Mouse (Mus musculus) kidney, embryonic 15.5 days (tissue): ENCODE results near the gene 4931422A03Rik. TPM values are rescaled to one million over a fixed set of nuclear protein-coding genes. Genes with fewer than 3 reads are reported as not detected.

Experiments used
- ATAC-seq: fragments of 200-750 bp; cut with Nextera tagmentation; replicated peaks from 2 replicates; pipeline ENCODE4 v1.8.0; 2017; ENCODE audit warnings: moderate TSS enrichment; ENCODE audit not compliant: low FRiP score
- H3K27ac ChIP-seq: fragments of 300-500 bp; sonication (generic); 2 replicates; pipeline ENCODE4 v1.5.1; 2015; ENCODE audit warnings: mild to moderate bottlenecking, inconsistent platforms
- H3K27me3 ChIP-seq: fragments of 300-500 bp; sonication (generic); 2 replicates; pipeline ENCODE4 v1.6.1; 2015; ENCODE audit warnings: inconsistent platforms
- H3K36me3 ChIP-seq: fragments of 300-500 bp; sonication (generic); 2 replicates; pipeline ENCODE4 v1.6.1; 2015; ENCODE audit warnings: inconsistent platforms
- H3K4me1 ChIP-seq: fragments of 300-500 bp; sonication (generic); 2 replicates; pipeline ENCODE4 v1.6.1; 2015; ENCODE audit warnings: inconsistent platforms
- H3K4me2 ChIP-seq: fragments of 300-500 bp; sonication (generic); 2 replicates; pipeline ENCODE4 v1.6.1; 2015; ENCODE audit warnings: moderate library complexity, mild to moderate bottlenecking, inconsistent platforms
- H3K4me3 ChIP-seq: fragments of 300-500 bp; sonication (generic); replicated peaks from 2 replicates; pipeline ENCODE4 v1.5.1; 2015; ENCODE audit warnings: mild to moderate bottlenecking, inconsistent platforms
- H3K9ac ChIP-seq: fragments of 300-500 bp; sonication (generic); 2 replicates; pipeline ENCODE4 v1.6.1; 2015; ENCODE audit warnings: mild to moderate bottlenecking, inconsistent platforms
- H3K9me3 ChIP-seq: fragments of 300-500 bp; sonication (generic); replicated peaks from 2 replicates; pipeline ENCODE4 v1.6.1; 2016; ENCODE audit warnings: inconsistent platforms
- WGBS: fragments of 180-500 bp; shearing (Covaris S2); methylation state at CpG from one replicate; pipeline ENCODE4 v1.1.7; 2015; ENCODE audit warnings: mixed read lengths; 5-methylcytosine and 5-hydroxymethylcytosine counted together
- polyA plus RNA-seq: library from polyadenylated mRNA; unstranded; fragments of >200 nt; fragmentation: Nextera tagmentation; extraction: Ambion mirVana; gene quantifications from 2 replicates; pipeline ENCODE4 v1.2.1, GENCODE M21; 2015

4931422A03Rik gene
- polyA plus RNA-seq, 1 experiment from 2014 or later, result 2.1 TPM

GRCm38 (mm10) chr2:103983146-103983545 is 45.0 kb downstream of the 4931422A03Rik start:
- Histone ChIP-seq H3K9me3 (no peaks in the 10 kb centered on the region), H3K27ac (no peak overlapping the region), H3K4me3 (no peak overlapping the region), H3K4me1 (peaks cover 16% of the 10 kb centered on the region), H3K9ac (no peak overlapping the region), H3K36me3 (no peaks in the 10 kb centered on the region), H3K27me3 (peaks cover 14% of the 10 kb centered on the region; the same call in 1 of the 2 replicates), H3K4me2 (no peak overlapping the region)
- ATAC-seq, result no peak
- 90% methylated on average over 10 of the region's 10 CpGs for WGBS

GRCm38 (mm10) chr2:103982250-103982649 is 45.9 kb downstream of the 4931422A03Rik start:
- ATAC-seq, result no peak; the same call in 1 of the 2 replicates
- H3K9me3 ChIP-seq, result no peaks in the 10 kb centered on the region

GRCm38 (mm10) chr2:103977716-103978115 is 50.4 kb downstream of the 4931422A03Rik start:
- H3K9ac ChIP-seq, result no peak overlapping the region
- H3K4me1 ChIP-seq, result peaks cover 20% of the 10 kb centered on the region
- no peaks in the 10 kb centered on the region for H3K9me3 ChIP-seq
- H3K4me2 ChIP-seq, result no peak overlapping the region
- 59% methylated on average over 9 of the region's 9 CpGs for WGBS
- H3K4me3 ChIP-seq, result no peak overlapping the region
- no peak for ATAC-seq
- no peaks in the 10 kb centered on the region for H3K36me3 ChIP-seq
- no peak overlapping the region for H3K27ac ChIP-seq
- peaks cover 31% of the 10 kb centered on the region for H3K27me3 ChIP-seq

More at GRCm38 (mm10) chr2:103982250-103982649, 45.9 kb downstream of the 4931422A03Rik start:
- WGBS, result 10% methylated on average over 5 of the region's 5 CpGs
- Histone ChIP-seq H3K9ac (no peak overlapping the region), H3K27me3 (peaks cover 16% of the 10 kb centered on the region; the same call in 1 of the 2 replicates), H3K4me2 (no peak overlapping the region), H3K4me1 (peaks cover 18% of the 10 kb centered on the region), H3K4me3 (no peak overlapping the region), H3K36me3 (no peaks in the 10 kb centered on the region), H3K27ac (no peak overlapping the region)

GRCm38 (mm10) chr2:103977216-103977615 is 50.9 kb downstream of the 4931422A03Rik start:
- H3K27me3 ChIP-seq, result peaks cover 36% of the 10 kb centered on the region
- no peaks in the 10 kb centered on the region for H3K9me3 ChIP-seq
- no peak overlapping the region for H3K4me2 ChIP-seq
- H3K27ac ChIP-seq, result no peak overlapping the region
- ATAC-seq, result no peak
- H3K4me1 ChIP-seq, result peaks cover 20% of the 10 kb centered on the region
- no peak overlapping the region for H3K9ac ChIP-seq
- H3K4me3 ChIP-seq, result no peak overlapping the region
- 65% methylated on average over 8 of the region's 8 CpGs for WGBS
- H3K36me3 ChIP-seq, result no peaks in the 10 kb centered on the region

GRCm38 (mm10) chr2:103975904-103976303 is 52.3 kb downstream of the 4931422A03Rik start:
- no peaks in the 10 kb centered on the region for H3K9me3 ChIP-seq
- peaks cover 47% of the 10 kb centered on the region for H3K27me3 ChIP-seq
- H3K9ac ChIP-seq, result no peak overlapping the region
- no peak for ATAC-seq
- 80% methylated on average over 7 of the region's 7 CpGs for WGBS
- H3K4me3 ChIP-seq, result no peak overlapping the region
- H3K27ac ChIP-seq, result no peak overlapping the region
- peaks cover 30% of the 10 kb centered on the region for H3K4me1 ChIP-seq
- no peaks in the 10 kb centered on the region for H3K36me3 ChIP-seq
- no peak overlapping the region for H3K4me2 ChIP-seq

GRCm38 (mm10) chr2:103971838-103972237 is 56.3 kb downstream of the 4931422A03Rik start:
- no peak for ATAC-seq
- Histone ChIP-seq H3K27me3 (peaks cover 65% of the 10 kb centered on the region), H3K4me2 (peak overlapping the region; percentile 98), H3K27ac (no peak overlapping the region), H3K4me3 (peak overlapping the region; percentile 77), H3K4me1 (peaks cover 27% of the 10 kb centered on the region), H3K9ac (no peak overlapping the region), H3K36me3 (no peaks in the 10 kb centered on the region), H3K9me3 (no peaks in the 10 kb centered on the region)
- 9% methylated on average over 3 of the region's 3 CpGs for WGBS

- Histone ChIP-seq H3K4me2 (peak overlapping the region; percentile 98), H3K4me3 (peak overlapping the region; percentile 77), H3K27ac (peak overlapping the region; percentile 41; the same call in 1 of the 2 replicates), H3K9me3 (no peaks in the 10 kb centered on the region), H3K36me3 (no peaks in the 10 kb centered on the region), H3K9ac (peak overlapping the region; percentile 60), H3K27me3 (peaks cover 68% of the 10 kb centered on the region), H3K4me1 (peaks cover 27% of the 10 kb centered on the region)
- 1% methylated on average over 32 of the region's 32 CpGs for WGBS
- ATAC-seq, result no peak; the same call in 1 of the 2 replicates
These were observed 57.1 kb downstream of the 4931422A03Rik start for GRCm38 (mm10) chr2:103970791-103971649.

- peak; percentile 74 for ATAC-seq
- Histone ChIP-seq H3K4me2 (peak overlapping the region; percentile 98), H3K4me1 (peaks cover 27% of the 10 kb centered on the region), H3K36me3 (no peaks in the 10 kb centered on the region), H3K9ac (peak overlapping the region; percentile 60), H3K27me3 (peaks cover 66% of the 10 kb centered on the region), H3K4me3 (peak overlapping the region; percentile 77), H3K27ac (peak overlapping the region; percentile 41; the same call in 1 of the 2 replicates), H3K9me3 (no peaks in the 10 kb centered on the region)
- WGBS, result under 1% methylated on average over 79 of the region's 79 CpGs
These were observed 57.9 kb downstream of the 4931422A03Rik start for GRCm38 (mm10) chr2:103970041-103970790.

- Histone ChIP-seq H3K27ac (peak overlapping the region; percentile 71), H3K27me3 (peaks cover 66% of the 10 kb centered on the region), H3K4me2 (peak overlapping the region; percentile 98), H3K36me3 (no peaks in the 10 kb centered on the region), H3K9ac (peak overlapping the region; percentile 60), H3K4me3 (peak overlapping the region; percentile 77), H3K9me3 (no peaks in the 10 kb centered on the region), H3K4me1 (peaks cover 27% of the 10 kb centered on the region)
- WGBS, result under 1% methylated on average over 40 of the region's 40 CpGs
- ATAC-seq, result peak; percentile 86
These were observed 58.6 kb downstream of the 4931422A03Rik start for GRCm38 (mm10) chr2:103969437-103970040.

- Histone ChIP-seq H3K27me3 (peaks cover 66% of the 10 kb centered on the region), H3K4me2 (peak overlapping the region; percentile 98), H3K27ac (peak overlapping the region; percentile 71), H3K36me3 (no peaks in the 10 kb centered on the region), H3K4me1 (peaks cover 27% of the 10 kb centered on the region), H3K4me3 (peak overlapping the region; percentile 77), H3K9me3 (no peaks in the 10 kb centered on the region), H3K9ac (peak overlapping the region; percentile 60)
- ATAC-seq, result no peak
- WGBS, result 16% methylated on average over 10 of the region's 10 CpGs
These were observed 59.2 kb downstream of the 4931422A03Rik start for GRCm38 (mm10) chr2:103968919-103969436.

- no peaks in the 10 kb centered on the region for H3K9me3 ChIP-seq
- H3K27me3 ChIP-seq, result peaks cover 61% of the 10 kb centered on the region
- H3K4me1 ChIP-seq, result peaks cover 27% of the 10 kb centered on the region
- H3K36me3 ChIP-seq, result no peaks in the 10 kb centered on the region
- no peak overlapping the region for H3K4me2 ChIP-seq
- no peak overlapping the region for H3K4me3 ChIP-seq
- ATAC-seq, result no peak
- WGBS, result 58% methylated on average over 4 of the region's 4 CpGs
- no peak overlapping the region for H3K9ac ChIP-seq
- H3K27ac ChIP-seq, result no peak overlapping the region
These were observed 60.0 kb downstream of the 4931422A03Rik start for GRCm38 (mm10) chr2:103968186-103968585.
